Mouse (Mus musculus) midbrain, embryonic 13.5 days (tissue): ENCODE measurements around the gene Olfr703. TPM values are rescaled to one million over a fixed set of nuclear protein-coding genes. Genes with fewer than 3 reads are reported as not detected.

Experiments
- ATAC-seq: fragments of 200-750 bp; cut with Nextera tagmentation; 2 replicates; pipeline ENCODE4 v1.8.0; 2017; ENCODE audit warnings: mild to moderate bottlenecking, moderate TSS enrichment, moderate library complexity
- H3K27ac ChIP-seq: fragments of 300-500 bp; sonication (generic); 2 replicates; pipeline ENCODE4 v1.5.1; 2015; ENCODE audit warnings: inconsistent platforms, mild to moderate bottlenecking, moderate library complexity
- H3K27me3 ChIP-seq: fragments of 300-500 bp; sonication (generic); 2 replicates; pipeline ENCODE4 v1.6.1; 2015; ENCODE audit warnings: mild to moderate bottlenecking, inconsistent platforms
- H3K36me3 ChIP-seq: fragments of 300-500 bp; sonication (generic); 2 replicates; pipeline ENCODE4 v1.6.1; 2015; ENCODE audit warnings: mild to moderate bottlenecking, inconsistent platforms
- H3K4me1 ChIP-seq: fragments of 300-500 bp; sonication (generic); replicated peaks from 2 replicates; pipeline ENCODE4 v1.6.1; 2015; ENCODE audit warnings: inconsistent platforms
- H3K4me2 ChIP-seq: fragments of 300-500 bp; sonication (generic); replicated peaks from 2 replicates; pipeline ENCODE4 v1.6.1; 2015; ENCODE audit warnings: moderate library complexity, mild to moderate bottlenecking, inconsistent platforms
- H3K4me3 ChIP-seq: fragments of 300-500 bp; sonication (generic); replicated peaks from 2 replicates; pipeline ENCODE4 v1.5.1; 2015; ENCODE audit warnings: mild to moderate bottlenecking, inconsistent platforms
- H3K9ac ChIP-seq: fragments of 300-500 bp; sonication (generic); replicated peaks from 2 replicates; pipeline ENCODE4 v1.6.1; 2015; ENCODE audit warnings: mild to moderate bottlenecking, inconsistent platforms
- H3K9me3 ChIP-seq: fragments of 300-500 bp; sonication (generic); 2 replicates; pipeline ENCODE4 v1.6.1; 2016; ENCODE audit warnings: mild to moderate bottlenecking, inconsistent platforms
- WGBS: fragments of 180-500 bp; shearing (Covaris S2); methylation state at CpG from one replicate; pipeline ENCODE4 v1.1.7; 2015; 5-methylcytosine and 5-hydroxymethylcytosine counted together
- polyA plus RNA-seq: library from polyadenylated mRNA; unstranded; fragments of >200 nt; fragmentation: Nextera tagmentation; extraction: Ambion mirVana; gene quantifications from 2 replicates; pipeline ENCODE4 v1.2.1, GENCODE M21; 2015

Gene Olfr703
- polyA plus RNA-seq: not detected in 2 replicates

- 58% methylated on average over 2 of the region's 2 CpGs for WGBS
- no peak within 1 kb of the TSS for H3K4me3 ChIP-seq
- H3K4me2 ChIP-seq: no peak within 1 kb of the TSS
- no peaks in the 10 kb centered on the region for H3K27me3 ChIP-seq
- H3K36me3 ChIP-seq: no peaks in the 10 kb centered on the region
- no peak within 1 kb of the TSS for H3K27ac ChIP-seq
- H3K9me3 ChIP-seq: no peaks in the 10 kb centered on the region
- no peaks in the 10 kb centered on the region for H3K4me1 ChIP-seq
- ATAC-seq: no peak
- no peak within 1 kb of the TSS for H3K9ac ChIP-seq
These were observed at the start of gene Olfr703 for GRCm38 (mm10) chr7:106843060-106843459. TSS of gene Olfr703 (plus strand) at chr7:106843360.

- Histone ChIP-seq H3K4me1 (no peaks in the 10 kb centered on the region), H3K9me3 (no peaks in the 10 kb centered on the region), H3K4me3 (no peak within 1 kb of the TSS), H3K27ac (no peak within 1 kb of the TSS), H3K36me3 (no peaks in the 10 kb centered on the region), H3K9ac (no peak within 1 kb of the TSS), H3K4me2 (no peak within 1 kb of the TSS), H3K27me3 (no peaks in the 10 kb centered on the region)
- 88% methylated on average over 1 of the region's 1 CpGs for WGBS
- ATAC-seq: no peak
These were observed 34.4 kb upstream of the Olfr703 start, which contains the start of gene Olfr700 for GRCm38 (mm10) chr7:106808734-106809133. TSS of gene Olfr700 (minus strand) at chr7:106808834.

- Histone ChIP-seq H3K27me3 (no peaks in the 10 kb centered on the region), H3K9me3 (no peaks in the 10 kb centered on the region), H3K4me2 (no peak within 1 kb of the TSS), H3K36me3 (no peaks in the 10 kb centered on the region), H3K4me1 (no peaks in the 10 kb centered on the region), H3K27ac (no peak within 1 kb of the TSS), H3K9ac (no peak within 1 kb of the TSS), H3K4me3 (no peak within 1 kb of the TSS)
- no peak for ATAC-seq
- WGBS: 79% methylated on average over 2 of the region's 2 CpGs
These were observed 29.3 kb upstream of the Olfr703 start, which contains the start of gene Olfr701 for GRCm38 (mm10) chr7:106813829-106814228. TSS of gene Olfr701 (plus strand) at chr7:106814129.

GRCm38 (mm10) chr7:106815775-106816174, 27.4 kb upstream of the Olfr703 start:
- no peak overlapping the region for H3K9ac ChIP-seq
- H3K4me2 ChIP-seq: no peak overlapping the region
- H3K4me3 ChIP-seq: no peak overlapping the region
- H3K4me1 ChIP-seq: no peaks in the 10 kb centered on the region
- no peak for ATAC-seq
- no peak overlapping the region for H3K27ac ChIP-seq
- no peaks in the 10 kb centered on the region for H3K36me3 ChIP-seq
- H3K27me3 ChIP-seq: no peaks in the 10 kb centered on the region
- WGBS: 52% methylated on average over 2 of the region's 2 CpGs
- H3K9me3 ChIP-seq: no peaks in the 10 kb centered on the region

- no peak overlapping the region for H3K4me2 ChIP-seq
- no peak overlapping the region for H3K9ac ChIP-seq
- H3K4me1 ChIP-seq: no peaks in the 10 kb centered on the region
- no peaks in the 10 kb centered on the region for H3K36me3 ChIP-seq
- no peak overlapping the region for H3K4me3 ChIP-seq
- no peaks in the 10 kb centered on the region for H3K27me3 ChIP-seq
- no peak overlapping the region for H3K27ac ChIP-seq
- ATAC-seq: no peak
- H3K9me3 ChIP-seq: no peaks in the 10 kb centered on the region
These were observed 24.7 kb upstream of the Olfr703 start for GRCm38 (mm10) chr7:106818414-106818813.

- H3K4me1 ChIP-seq: no peaks in the 10 kb centered on the region
- H3K27ac ChIP-seq: no peak within 1 kb of the TSS
- H3K27me3 ChIP-seq: no peaks in the 10 kb centered on the region
- no peak within 1 kb of the TSS for H3K4me3 ChIP-seq
- no peak within 1 kb of the TSS for H3K4me2 ChIP-seq
- H3K36me3 ChIP-seq: no peaks in the 10 kb centered on the region
- no peak within 1 kb of the TSS for H3K9ac ChIP-seq
- H3K9me3 ChIP-seq: no peaks in the 10 kb centered on the region
- ATAC-seq: no peak
These were observed 9.4 kb upstream of the Olfr703 start, which contains the start of gene Olfr702 for GRCm38 (mm10) chr7:106833793-106834192. TSS of gene Olfr702 (minus strand) at chr7:106833893.

- Histone ChIP-seq H3K27me3 (no peaks in the 10 kb centered on the region), H3K36me3 (no peaks in the 10 kb centered on the region), H3K4me3 (no peak within 1 kb of the TSS), H3K9ac (no peak within 1 kb of the TSS), H3K27ac (no peak within 1 kb of the TSS), H3K4me1 (no peaks in the 10 kb centered on the region), H3K9me3 (no peaks in the 10 kb centered on the region), H3K4me2 (no peak within 1 kb of the TSS)
- ATAC-seq: no peak
These were observed 19.7 kb downstream of the Olfr703 start, which contains the start of gene Olfr704 for GRCm38 (mm10) chr7:106862885-106863284. TSS of gene Olfr704 (plus strand) at chr7:106863185.

GRCm38 (mm10) chr7:106876791-106877190, 33.6 kb downstream of the Olfr703 start, which contains the start of gene Olfr705:
TSS of gene Olfr705 (minus strand) at chr7:106876891.
- H3K9ac ChIP-seq: no peak within 1 kb of the TSS
- no peaks in the 10 kb centered on the region for H3K9me3 ChIP-seq
- H3K36me3 ChIP-seq: no peaks in the 10 kb centered on the region
- 82% methylated on average over 3 of the region's 3 CpGs for WGBS
- H3K27ac ChIP-seq: no peak within 1 kb of the TSS
- ATAC-seq: no peak
- no peak within 1 kb of the TSS for H3K4me2 ChIP-seq
- no peaks in the 10 kb centered on the region for H3K4me1 ChIP-seq
- no peak within 1 kb of the TSS for H3K4me3 ChIP-seq
- no peaks in the 10 kb centered on the region for H3K27me3 ChIP-seq

- Histone ChIP-seq H3K27me3 (no peaks in the 10 kb centered on the region), H3K9ac (no peak within 1 kb of the TSS), H3K4me3 (no peak within 1 kb of the TSS), H3K9me3 (no peaks in the 10 kb centered on the region), H3K4me1 (no peaks in the 10 kb centered on the region), H3K36me3 (no peaks in the 10 kb centered on the region), H3K4me2 (no peak within 1 kb of the TSS), H3K27ac (no peak within 1 kb of the TSS)
- ATAC-seq: no peak
- 91% methylated on average over 2 of the region's 2 CpGs for WGBS
These were observed 44.9 kb downstream of the Olfr703 start, which contains the start of gene Olfr706 for GRCm38 (mm10) chr7:106888062-106888461. TSS of gene Olfr706 (minus strand) at chr7:106888162.

Other genes with a start within 250 kb of the Olfr703 start
- gene Olfr693, start 162.8 kb upstream of the Olfr703 start, polyA plus RNA-seq: not detected in 2 replicates
- gene Olfr694, start 151.5 kb upstream of the Olfr703 start, polyA plus RNA-seq: not detected in 2 replicates
- gene Olfr695, start 127.0 kb upstream of the Olfr703 start, polyA plus RNA-seq: not detected in 2 replicates
- gene Olfr697, start 100.9 kb upstream of the Olfr703 start, polyA plus RNA-seq: not detected in 2 replicates
- not detected in 2 replicates for gene Olfr698, start 88.0 kb upstream of the Olfr703 start, polyA plus RNA-seq
- not detected in 2 replicates for gene Olfr699, start 50.2 kb upstream of the Olfr703 start, polyA plus RNA-seq
- not detected in 2 replicates for gene Olfr700, start 34.5 kb upstream of the Olfr703 start, polyA plus RNA-seq
- gene Olfr701, start 29.2 kb upstream of the Olfr703 start, polyA plus RNA-seq: not detected in 2 replicates
- not detected in 2 replicates for gene Olfr702, start 9.5 kb upstream of the Olfr703 start, polyA plus RNA-seq
- not detected in 2 replicates for gene Olfr704, start 19.8 kb downstream of the Olfr703 start, polyA plus RNA-seq
- not detected in 2 replicates for gene Olfr705, start 33.5 kb downstream of the Olfr703 start, polyA plus RNA-seq
- not detected in 2 replicates for gene Olfr706, start 44.8 kb downstream of the Olfr703 start, polyA plus RNA-seq
- gene Olfr707, start 57.9 kb downstream of the Olfr703 start, polyA plus RNA-seq: not detected in 2 replicates
- not detected in 2 replicates for gene Olfr1532-ps1, start 64.6 kb downstream of the Olfr703 start, polyA plus RNA-seq
- not detected in 2 replicates for gene Olfr709-ps1, start 88.9 kb downstream of the Olfr703 start, polyA plus RNA-seq
- not detected in 2 replicates for gene Olfr710, start 105.0 kb downstream of the Olfr703 start, polyA plus RNA-seq
- not detected in 2 replicates for gene Olfr6, start 120.6 kb downstream of the Olfr703 start, polyA plus RNA-seq
- gene Olfr711, start 132.1 kb downstream of the Olfr703 start, polyA plus RNA-seq: not detected in 2 replicates
- gene Olfr2, start 162.7 kb downstream of the Olfr703 start, polyA plus RNA-seq: not detected in 2 replicates
- not detected in 2 replicates for gene Olfr713, start 187.8 kb downstream of the Olfr703 start, polyA plus RNA-seq
- not detected in 2 replicates for gene Olfr714, start 227.6 kb downstream of the Olfr703 start, polyA plus RNA-seq
- gene Olfr17, start 249.9 kb downstream of the Olfr703 start, polyA plus RNA-seq: not detected in 2 replicates